Mouse (Mus musculus) liver, embryonic 12.5 days (tissue): ENCODE data around the gene Tmprss11e. TPM values are rescaled to one million over a fixed set of nuclear protein-coding genes. Genes with fewer than 3 reads are reported as not detected.

ENCODE experiments used
- ATAC-seq: fragments of 200-750 bp; cut with Nextera tagmentation; 2 replicates; pipeline ENCODE4 v1.8.0; 2017; ENCODE audit warnings: moderate number of reproducible peaks, mild to moderate bottlenecking, moderate library complexity
- H3K27ac ChIP-seq: fragments of 300-500 bp; sonication (generic); 2 replicates; pipeline ENCODE4 v1.5.1; 2016; ENCODE audit warnings: mild to moderate bottlenecking
- H3K27me3 ChIP-seq: fragments of 300-500 bp; sonication (generic); replicated peaks from 2 replicates; pipeline ENCODE4 v1.6.1; 2016; ENCODE audit warnings: mild to moderate bottlenecking, moderate library complexity
- H3K36me3 ChIP-seq: fragments of 300-500 bp; sonication (generic); 2 replicates; pipeline ENCODE4 v1.6.1; 2016; ENCODE audit warnings: mild to moderate bottlenecking, moderate library complexity
- H3K4me1 ChIP-seq: fragments of 300-500 bp; sonication (generic); 2 replicates; pipeline ENCODE4 v1.6.1; 2016
- H3K4me2 ChIP-seq: fragments of 300-500 bp; sonication (generic); 2 replicates; pipeline ENCODE4 v1.6.1; 2016; ENCODE audit warnings: mild to moderate bottlenecking, moderate library complexity
- H3K4me3 ChIP-seq: fragments of 300-500 bp; sonication (generic); 2 replicates; pipeline ENCODE4 v1.5.1; 2016; ENCODE audit warnings: mild to moderate bottlenecking, moderate library complexity
- H3K9ac ChIP-seq: fragments of 300-500 bp; sonication (generic); 2 replicates; pipeline ENCODE4 v1.6.1; 2016; ENCODE audit warnings: mild to moderate bottlenecking, moderate library complexity
- H3K9me3 ChIP-seq: fragments of 300-500 bp; sonication (generic); replicated peaks from 2 replicates; pipeline ENCODE4 v1.6.1; 2016; ENCODE audit warnings: mild to moderate bottlenecking, moderate library complexity
- WGBS: fragments of 180-500 bp; shearing (Covaris S2); methylation state at CpG from one replicate; pipeline ENCODE4 v1.1.7; 2016; ENCODE audit not compliant: insufficient replicate concordance; 5-methylcytosine and 5-hydroxymethylcytosine counted together
- polyA plus RNA-seq: library from polyadenylated mRNA; unstranded; fragments of >200 nt; fragmentation: Nextera tagmentation; extraction: Ambion mirVana; gene quantifications from 2 replicates; pipeline ENCODE4 v1.2.1, GENCODE M21; 2016

Gene Tmprss11e
- not detected in 2 replicates for polyA plus RNA-seq

DNA sequence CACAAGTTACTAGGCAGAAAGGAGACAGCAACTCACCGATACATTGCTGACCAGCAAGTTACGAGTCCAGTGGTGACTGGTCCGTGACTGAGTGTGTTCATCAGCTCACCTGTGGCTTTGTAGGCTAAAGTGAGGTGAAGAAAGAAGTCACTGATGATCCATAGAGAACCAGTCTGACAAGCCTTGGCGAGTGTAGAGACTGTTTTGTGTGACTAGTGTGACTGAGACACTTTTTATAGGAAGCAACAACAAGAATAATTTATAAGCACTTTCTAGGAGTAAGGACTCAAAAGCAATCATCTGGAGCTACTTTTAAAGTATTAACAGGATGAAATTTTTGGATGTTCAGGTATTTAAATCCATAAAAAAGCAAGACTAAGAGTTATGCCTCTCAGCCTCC is at the start of gene Tmprss11e:
Tmprss11e (minus strand) TSS at position 101 of the 400 bp plus-strand sequence.
- Histone ChIP-seq H3K36me3 (no peaks in the 10 kb centered on the region), H3K9me3 (no peaks in the 10 kb centered on the region), H3K27ac (no peak within 1 kb of the TSS), H3K27me3 (no peaks in the 10 kb centered on the region), H3K9ac (no peak within 1 kb of the TSS), H3K4me1 (no peaks in the 10 kb centered on the region), H3K4me2 (no peak within 1 kb of the TSS), H3K4me3 (no peak within 1 kb of the TSS)
- WGBS, result 59% methylated on average over 4 of the region's 4 CpGs
- no peak for ATAC-seq

GRCm38 (mm10) chr5:86792807-86793206 is 47.2 kb upstream of the Tmprss11e start:
- H3K36me3 ChIP-seq, result no peaks in the 10 kb centered on the region
- H3K4me2 ChIP-seq, result no peak overlapping the region
- H3K4me1 ChIP-seq, result no peaks in the 10 kb centered on the region
- WGBS, result 28% methylated on average over 8 of the region's 8 CpGs
- H3K9me3 ChIP-seq, result no peaks in the 10 kb centered on the region
- H3K9ac ChIP-seq, result no peak overlapping the region
- H3K27me3 ChIP-seq, result no peaks in the 10 kb centered on the region
- H3K27ac ChIP-seq, result no peak overlapping the region
- H3K4me3 ChIP-seq, result no peak overlapping the region
- no peak for ATAC-seq

DNA sequence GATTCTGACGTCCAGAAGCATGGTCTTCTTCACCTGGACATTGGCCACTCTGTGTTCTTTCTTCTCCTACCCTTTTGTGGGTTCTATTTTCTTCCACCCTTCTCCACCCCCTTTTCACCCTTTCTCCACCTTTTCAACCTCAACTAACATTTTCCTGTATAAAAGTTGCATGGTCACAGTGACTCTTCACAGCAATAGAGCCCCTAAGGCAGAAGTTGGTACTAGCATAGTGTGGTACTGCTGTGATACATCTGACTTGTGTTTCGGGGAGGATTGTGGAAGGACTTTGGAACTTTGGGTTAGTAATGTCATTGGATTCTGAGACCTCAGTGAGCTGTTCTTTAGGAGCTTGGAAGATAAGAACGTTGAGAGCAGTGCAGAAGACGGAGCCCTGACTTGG is 46.6 kb upstream of the Tmprss11e start:
- Histone ChIP-seq H3K4me2 (no peak overlapping the region), H3K27me3 (no peaks in the 10 kb centered on the region), H3K9me3 (no peaks in the 10 kb centered on the region), H3K9ac (no peak overlapping the region), H3K4me1 (no peaks in the 10 kb centered on the region), H3K36me3 (no peaks in the 10 kb centered on the region), H3K4me3 (no peak overlapping the region), H3K27ac (no peak overlapping the region)
- ATAC-seq, result no peak
- 38% methylated on average over 4 of the region's 4 CpGs for WGBS

DNA sequence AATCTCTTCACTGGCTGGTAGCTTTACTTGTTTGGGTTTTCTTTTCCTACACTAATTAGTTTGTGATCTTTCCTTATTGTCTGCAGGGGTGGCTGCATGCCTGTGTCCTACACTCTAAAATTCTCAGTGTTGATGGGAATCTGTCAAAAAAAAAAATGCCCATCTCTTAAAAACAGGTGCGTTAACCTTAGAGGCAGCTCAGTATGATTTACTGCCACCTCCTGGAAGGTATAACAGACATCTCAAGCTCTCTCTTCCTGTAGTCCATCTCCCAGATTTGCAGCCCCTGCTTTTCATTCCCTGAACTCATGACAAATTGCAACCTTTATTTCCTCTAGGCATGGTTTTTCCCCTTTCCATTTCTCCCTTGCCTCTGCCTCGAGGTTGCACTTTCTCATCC is 44.3 kb upstream of the Tmprss11e start:
- Histone ChIP-seq H3K36me3 (no peaks in the 10 kb centered on the region), H3K4me1 (no peaks in the 10 kb centered on the region), H3K4me3 (no peak overlapping the region), H3K9me3 (no peaks in the 10 kb centered on the region), H3K27ac (no peak overlapping the region), H3K4me2 (no peak overlapping the region), H3K27me3 (no peaks in the 10 kb centered on the region), H3K9ac (no peak overlapping the region)
- ATAC-seq, result no peak
- WGBS, result 66% methylated on average over 2 of the region's 2 CpGs

DNA sequence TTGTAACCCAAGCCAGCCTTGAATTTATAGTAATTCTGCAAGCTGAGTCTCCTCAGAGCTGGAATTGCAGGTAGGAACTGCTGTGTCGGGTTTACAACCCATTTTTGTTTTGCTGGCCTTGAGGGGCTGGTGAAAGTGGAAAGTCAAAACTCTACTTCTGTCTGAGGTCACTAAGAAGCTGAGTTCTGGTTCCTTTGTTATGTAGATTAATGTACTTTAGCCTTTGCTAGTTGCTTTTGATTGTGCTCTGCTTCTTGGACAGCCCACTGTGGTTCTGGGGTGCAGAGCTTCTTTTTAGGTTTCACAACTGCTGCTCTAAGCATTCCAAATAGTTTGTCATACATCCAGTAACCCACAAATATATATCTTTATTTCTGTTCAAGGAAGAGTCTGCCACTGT is 41.2 kb upstream of the Tmprss11e start:
- no peak overlapping the region for H3K4me3 ChIP-seq
- H3K4me2 ChIP-seq, result no peak overlapping the region
- H3K9ac ChIP-seq, result no peak overlapping the region
- H3K9me3 ChIP-seq, result no peaks in the 10 kb centered on the region
- no peaks in the 10 kb centered on the region for H3K4me1 ChIP-seq
- ATAC-seq, result no peak
- no peaks in the 10 kb centered on the region for H3K36me3 ChIP-seq
- H3K27ac ChIP-seq, result no peak overlapping the region
- WGBS, result 70% methylated on average over 1 of the region's 1 CpGs
- no peaks in the 10 kb centered on the region for H3K27me3 ChIP-seq

DNA sequence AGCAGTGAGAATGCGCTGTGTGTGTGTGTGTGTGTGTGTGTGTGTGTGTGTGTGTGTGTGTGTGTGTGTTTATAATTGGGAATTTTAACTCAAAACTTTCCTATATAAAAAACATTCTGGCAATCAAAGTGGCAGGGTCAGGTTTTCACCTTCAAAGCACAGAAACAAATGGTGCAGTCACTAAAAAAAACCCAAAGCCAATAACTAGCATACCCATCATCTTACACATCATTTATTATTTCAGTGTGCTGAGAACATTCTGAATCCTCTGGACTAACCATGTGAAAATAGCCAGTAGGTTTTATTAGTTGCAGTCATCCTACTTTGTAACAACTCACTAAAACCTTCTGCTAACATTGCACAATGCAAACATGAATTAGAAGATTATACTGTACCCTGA is 38.6 kb upstream of the Tmprss11e start:
- H3K4me2 ChIP-seq, result no peak overlapping the region
- no peaks in the 10 kb centered on the region for H3K9me3 ChIP-seq
- no peaks in the 10 kb centered on the region for H3K36me3 ChIP-seq
- 65% methylated on average over 1 of the region's 1 CpGs for WGBS
- H3K4me3 ChIP-seq, result no peak overlapping the region
- H3K27ac ChIP-seq, result no peak overlapping the region
- no peaks in the 10 kb centered on the region for H3K4me1 ChIP-seq
- no peak overlapping the region for H3K9ac ChIP-seq
- ATAC-seq, result no peak
- H3K27me3 ChIP-seq, result no peaks in the 10 kb centered on the region

GRCm38 (mm10) chr5:86783059-86783458 is 37.4 kb upstream of the Tmprss11e start:
- Histone ChIP-seq H3K9me3 (no peaks in the 10 kb centered on the region), H3K36me3 (no peaks in the 10 kb centered on the region), H3K27ac (no peak overlapping the region), H3K4me2 (no peak overlapping the region), H3K4me1 (no peaks in the 10 kb centered on the region), H3K27me3 (no peaks in the 10 kb centered on the region), H3K9ac (no peak overlapping the region), H3K4me3 (no peak overlapping the region)
- 51% methylated on average over 8 of the region's 8 CpGs for WGBS
- ATAC-seq, result no peak

DNA sequence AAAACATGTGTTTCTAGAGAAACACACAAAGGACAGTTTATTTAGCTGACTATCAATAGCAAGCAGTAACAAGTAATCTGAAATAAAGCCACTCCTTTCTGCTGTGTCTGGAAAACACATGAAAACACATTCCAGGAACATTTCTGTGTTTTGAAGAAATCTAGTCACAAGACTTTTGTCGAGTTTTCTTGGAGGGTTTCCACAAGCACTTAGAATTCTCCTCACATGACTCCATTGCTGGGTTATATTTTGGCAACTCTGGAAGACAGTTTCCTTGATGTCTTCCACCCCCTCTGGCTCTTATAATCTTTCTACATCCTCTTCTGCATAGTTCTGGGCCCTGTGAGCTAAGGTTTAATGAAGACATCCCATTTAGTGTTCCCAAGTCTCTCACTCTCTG is 32.9 kb upstream of the Tmprss11e start:
- ATAC-seq, result no peak
- Histone ChIP-seq H3K27ac (no peak overlapping the region), H3K4me2 (no peak overlapping the region), H3K27me3 (no peaks in the 10 kb centered on the region), H3K9me3 (no peaks in the 10 kb centered on the region), H3K4me1 (no peaks in the 10 kb centered on the region), H3K9ac (no peak overlapping the region), H3K4me3 (no peak overlapping the region), H3K36me3 (no peaks in the 10 kb centered on the region)
- 53% methylated on average over 1 of the region's 1 CpGs for WGBS

GRCm38 (mm10) chr5:86776941-86777340 is 31.3 kb upstream of the Tmprss11e start:
- Histone ChIP-seq H3K27ac (no peak overlapping the region), H3K9me3 (no peaks in the 10 kb centered on the region), H3K4me1 (no peaks in the 10 kb centered on the region), H3K4me3 (no peak overlapping the region), H3K9ac (no peak overlapping the region), H3K36me3 (no peaks in the 10 kb centered on the region), H3K4me2 (no peak overlapping the region), H3K27me3 (no peaks in the 10 kb centered on the region)
- no peak for ATAC-seq
- WGBS, result 73% methylated on average over 5 of the region's 5 CpGs

DNA sequence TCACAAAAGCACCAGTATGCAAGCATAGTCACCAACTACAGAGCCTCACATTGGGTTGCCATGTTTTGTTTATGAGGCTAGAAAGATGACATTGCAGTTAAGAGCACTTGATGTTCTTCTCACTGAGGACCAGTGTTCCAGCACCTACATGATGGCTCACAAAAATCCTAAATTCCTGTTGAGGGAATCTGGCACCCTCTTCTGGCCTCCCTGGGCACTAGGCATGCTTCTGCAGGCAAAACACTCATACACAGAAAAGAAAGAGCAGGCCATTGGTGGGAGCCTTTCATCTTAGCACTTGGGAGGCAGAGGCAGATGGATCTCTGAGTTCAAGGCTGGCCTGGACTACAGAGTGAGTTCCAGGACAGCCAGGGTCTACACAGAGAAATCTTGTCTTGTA is 25.4 kb upstream of the Tmprss11e start:
- Histone ChIP-seq H3K27ac (no peak overlapping the region), H3K4me3 (no peak overlapping the region), H3K27me3 (no peaks in the 10 kb centered on the region), H3K4me1 (no peaks in the 10 kb centered on the region), H3K9ac (no peak overlapping the region), H3K4me2 (no peak overlapping the region), H3K9me3 (no peaks in the 10 kb centered on the region), H3K36me3 (no peaks in the 10 kb centered on the region)
- no peak for ATAC-seq

- no peak for ATAC-seq
- Histone ChIP-seq H3K4me1 (no peaks in the 10 kb centered on the region), H3K4me3 (no peak overlapping the region), H3K27me3 (no peaks in the 10 kb centered on the region), H3K9me3 (no peaks in the 10 kb centered on the region), H3K4me2 (no peak overlapping the region), H3K36me3 (no peaks in the 10 kb centered on the region), H3K9ac (no peak overlapping the region), H3K27ac (no peak overlapping the region)
- WGBS, result 48% methylated on average over 3 of the region's 3 CpGs
Observed at GRCm38 (mm10) chr5:86769015-86769658, 23.5 kb upstream of the Tmprss11e start.

- 54% methylated on average over 3 of the region's 3 CpGs for WGBS
- Histone ChIP-seq H3K27me3 (no peaks in the 10 kb centered on the region), H3K9me3 (no peaks in the 10 kb centered on the region), H3K4me2 (no peak overlapping the region), H3K4me1 (no peaks in the 10 kb centered on the region), H3K9ac (no peak overlapping the region), H3K27ac (no peak overlapping the region), H3K4me3 (no peak overlapping the region), H3K36me3 (no peaks in the 10 kb centered on the region)
- ATAC-seq, result no peak
Observed at GRCm38 (mm10) chr5:86742796-86743195, 2.8 kb downstream of the Tmprss11e start.

GRCm38 (mm10) chr5:86741146-86741545 is 4.5 kb downstream of the Tmprss11e start:
- Histone ChIP-seq H3K27ac (no peak overlapping the region), H3K27me3 (no peaks in the 10 kb centered on the region), H3K9ac (no peak overlapping the region), H3K36me3 (no peaks in the 10 kb centered on the region), H3K4me1 (no peaks in the 10 kb centered on the region), H3K4me3 (no peak overlapping the region), H3K9me3 (no peaks in the 10 kb centered on the region), H3K4me2 (no peak overlapping the region)
- 57% methylated on average over 5 of the region's 5 CpGs for WGBS
- no peak for ATAC-seq
